Mouse (Mus musculus): ENCODE data around the gene Cldn24.

The Cldn24 gene

GRCm38 (mm10) chr8:47826911-47827310, 5.0 kb downstream of the Cldn24 start:
- DNase-seq (ENCODE audit: low read depth, low spot score): no peak

- DNase-seq (ENCODE audit: low read depth, low spot score): no peak
These were observed 10.7 kb downstream of the Cldn24 start for GRCm38 (mm10) chr8:47832616-47833015.

GRCm38 (mm10) chr8:47833944-47834343, 12.0 kb downstream of the Cldn24 start:
- no peak for DNase-seq (ENCODE audit: low read depth, low spot score)

- no peak for DNase-seq (ENCODE audit: low read depth, low spot score)
These were observed 21.1 kb downstream of the Cldn24 start for GRCm38 (mm10) chr8:47843063-47843462.

GRCm38 (mm10) chr8:47843651-47844050, 21.7 kb downstream of the Cldn24 start:
- no peak for DNase-seq (ENCODE audit: low read depth, low spot score)

GRCm38 (mm10) chr8:47845956-47846355, 24.0 kb downstream of the Cldn24 start:
- peak; percentile 48 for DNase-seq (ENCODE audit: low read depth, low spot score)

GRCm38 (mm10) chr8:47847161-47847560, 25.2 kb downstream of the Cldn24 start:
- no peak for DNase-seq (ENCODE audit: low read depth, low spot score)

- DNase-seq (ENCODE audit: low read depth, low spot score): no peak
These were observed 26.0 kb downstream of the Cldn24 start for GRCm38 (mm10) chr8:47847931-47848330.

- DNase-seq (ENCODE audit: low read depth, low spot score): no peak
These were observed 27.9 kb downstream of the Cldn24 start for GRCm38 (mm10) chr8:47849842-47850241.

- DNase-seq (ENCODE audit: low read depth, low spot score): no peak
These were observed 30.0 kb downstream of the Cldn24 start for GRCm38 (mm10) chr8:47851824-47852502.

GRCm38 (mm10) chr8:47852737-47853136, 30.8 kb downstream of the Cldn24 start:
- DNase-seq (ENCODE audit: low read depth, low spot score): no peak

GRCm38 (mm10) chr8:47853356-47853755, 31.4 kb downstream of the Cldn24 start:
- no peak for DNase-seq (ENCODE audit: low read depth, low spot score)

- DNase-seq (ENCODE audit: low read depth, low spot score): no peak
These were observed 37.3 kb downstream of the Cldn24 start for GRCm38 (mm10) chr8:47859259-47859658.

GRCm38 (mm10) chr8:47866568-47866967, 44.6 kb downstream of the Cldn24 start:
- no peak for DNase-seq (ENCODE audit: low read depth, low spot score)

- DNase-seq (ENCODE audit: low read depth, low spot score): peak; percentile 79
These were observed 45.1 kb downstream of the Cldn24 start for GRCm38 (mm10) chr8:47867067-47867466.
